Mouse (Mus musculus) embryonic fibroblast, embryonic 13.5 days (primary cell): ENCODE data around the gene Sh2d1b1.

ENCODE experiments used
- CTCF ChIP-seq: IDR thresholded peaks from 2 replicates; pipeline ENCODE4 v1.5.1; 2011; ENCODE audit warnings: mild to moderate bottlenecking, control low read depth, low read length, moderate library complexity, borderline replicate concordance; ENCODE audit not compliant: insufficient read depth
- POLR2A ChIP-seq: IDR thresholded peaks from 2 replicates; pipeline ENCODE4 v1.6.1; 2011; ENCODE audit warnings: low read depth, mild to moderate bottlenecking, control low read depth, low read length, moderate library complexity

DNA sequence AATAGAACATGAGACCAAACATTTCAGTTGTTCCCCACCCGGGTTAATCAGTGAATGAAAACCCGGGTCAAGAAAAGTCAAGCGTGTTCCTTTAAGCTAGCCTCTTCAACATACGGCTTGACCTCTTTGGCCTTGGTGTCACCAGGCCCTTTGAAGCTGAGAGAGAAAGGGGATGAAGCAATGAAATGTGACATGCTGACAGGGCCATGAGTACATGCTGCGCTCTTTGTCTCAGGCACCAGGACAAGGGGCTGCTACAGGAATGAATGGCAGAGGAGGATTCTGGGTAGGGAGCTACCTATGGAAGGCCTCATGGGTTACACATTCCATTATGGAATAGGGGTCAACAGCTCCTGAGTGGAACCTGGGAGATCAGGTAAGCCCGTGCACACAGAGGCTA is 26.0 kb downstream of the Sh2d1b1 start:
- TF ChIP-seq POLR2A, result no peak
- no peak for TF ChIP-seq CTCF
